Comparison of ENCODE assay signal across 23 mouse cellular contexts in the genomic region with DNA sequence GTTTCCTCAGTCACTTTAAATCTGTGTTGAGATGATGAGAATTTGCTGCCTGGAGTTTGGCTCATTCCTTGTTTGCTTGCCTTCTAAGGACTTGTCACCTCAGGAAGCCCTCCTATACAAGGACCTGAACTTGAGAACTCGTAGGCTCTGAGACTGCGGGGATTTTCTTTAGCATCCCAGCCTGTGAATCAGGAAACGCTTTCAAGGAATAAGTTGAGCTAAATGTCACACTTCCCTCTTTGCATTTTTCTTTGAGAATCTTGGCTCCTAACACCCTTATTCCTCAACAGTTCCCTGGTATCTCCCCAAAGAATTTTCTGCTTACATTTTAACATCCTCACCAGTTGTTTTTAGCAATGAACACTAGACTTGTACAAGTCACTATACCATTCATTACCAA.
DNase-seq lines count a peak whose midpoint lies in the region; ATAC-seq lines count a peak whose summit lies in the region.
"Had no signal": no experiment of that assay in that cellular context is flagged by ENCODE, and none has a peak within 500 bp of the region (broad histone marks: within the 10 kb centered on the region; RNA-seq: fewer than 3 reads in every experiment).

No protein-coding gene starts in this region.

- H3K36me3 ChIP-seq in heart, embryonic 10.5 days: no peaks in the 10 kb centered on the region
- H3K36me3 ChIP-seq: embryonic facial prominence, embryonic 10.5 days; embryonic facial prominence, embryonic 12.5 days; forebrain, embryonic 15.5 days; G1E had no signal

- no peak overlapping the region for H3K27ac ChIP-seq in heart, embryonic 10.5 days
- H3K27ac ChIP-seq: embryonic facial prominence, embryonic 10.5 days; embryonic facial prominence, embryonic 12.5 days; forebrain, embryonic 13.5 days; forebrain, embryonic 15.5 days had no signal

- ATAC-seq in frontal cortex, adult (ENCODE audit: low TSS enrichment): peak; percentile 77
- ATAC-seq: activated CD4-positive, CD25-positive, alpha-beta regulatory T cell, adult 4 months; CD4-positive, CD25-positive, alpha-beta regulatory T cell, adult 4 months; forebrain, embryonic 13.5 days; forebrain, embryonic 15.5 days; forebrain, postnatal 0 days; Patski had no signal

- no peak for DNase-seq in frontal cortex, postnatal 25 days (ENCODE audit: low spot score in 2 of 2)
- DNase-seq in heart, embryonic 10.5 days (ENCODE audit: low spot score): peak; percentile 20
- no peak for DNase-seq in heart, adult 8-10 months (ENCODE audit: low spot score)
- DNase-seq in adrenal gland, postnatal 25 days: no peak
- DNase-seq: adrenal gland, adult 8-10 months; adrenal gland, postnatal 14 days; B cell, adult 2 months; cerebellum, adult 11-12 months; cerebellum, adult 2 months; cerebellum, adult 9-10 months; cerebellum, postnatal 10 days; cerebellum, postnatal 25 days; forebrain, postnatal 0 days had no signal

- no peaks in the 10 kb centered on the region for H3K27me3 ChIP-seq in heart, embryonic 10.5 days (ENCODE audit: insufficient read depth, poor library complexity, severe bottlenecking)
- H3K27me3 ChIP-seq: CH12.LX; embryonic facial prominence, embryonic 12.5 days; forebrain, embryonic 13.5 days; forebrain, embryonic 15.5 days had no signal

- H3K4me3 ChIP-seq in heart, embryonic 10.5 days: no peak overlapping the region
- H3K4me3 ChIP-seq: embryonic facial prominence, embryonic 10.5 days; embryonic facial prominence, embryonic 12.5 days; forebrain, embryonic 13.5 days; forebrain, embryonic 15.5 days had no signal

- WGBS in heart, embryonic 10.5 days: 60% methylated on average over 3 of the region's 3 CpGs

- no peaks in the 10 kb centered on the region for H3K4me1 ChIP-seq in heart, embryonic 10.5 days
- H3K4me1 ChIP-seq: embryonic facial prominence, embryonic 12.5 days; forebrain, embryonic 13.5 days; forebrain, embryonic 15.5 days had no signal

- H3K9me3 ChIP-seq in heart, embryonic 10.5 days: no peaks in the 10 kb centered on the region
- H3K9me3 ChIP-seq: embryonic facial prominence, embryonic 10.5 days; embryonic facial prominence, embryonic 12.5 days; forebrain, embryonic 13.5 days; forebrain, embryonic 15.5 days; G1E had no signal
